Mouse (Mus musculus) CH12.LX (cell line): Measurements from ENCODE around the gene Cdhr2.

Source experiments
- CTCF ChIP-seq, 2 experiments: IDR thresholded peaks in 1 of 2; conservative IDR thresholded peaks in 1 of 2; 2 replicates each; pipeline ENCODE4 v1.5.1; 2011 to 2012; ENCODE audit warnings: low read depth in 2 of 2, low read length in 2 of 2, improper control_type of control experiment in 1 of 2, inconsistent platforms in 1 of 2, mild to moderate bottlenecking in 1 of 2, moderate library complexity in 1 of 2
- ELF1 ChIP-seq: IDR thresholded peaks from 2 replicates; pipeline ENCODE4 v1.6.1; 2014; ENCODE audit warnings: low read depth, mild to moderate bottlenecking, inconsistent platforms, low read length, improper control_type of control experiment
- HCFC1 ChIP-seq: IDR thresholded peaks from 2 replicates; pipeline ENCODE4 v1.6.1; 2012; ENCODE audit warnings: low read depth, mild to moderate bottlenecking, inconsistent platforms, low read length, improper control_type of control experiment
- MAX ChIP-seq: IDR thresholded peaks from 2 replicates; pipeline ENCODE4 v1.6.1; 2011; ENCODE audit warnings: low read length, improper control_type of control experiment
- PAX5 ChIP-seq: IDR thresholded peaks from 2 replicates; pipeline ENCODE4 v1.6.1; 2012; ENCODE audit warnings: low read length, inconsistent platforms, mixed read lengths
- POLR2A ChIP-seq: IDR thresholded peaks from 2 replicates; pipeline ENCODE4 v1.6.1; 2011; ENCODE audit warnings: low read depth, mild to moderate bottlenecking, improper control_type of control experiment, low read length
- POLR2AphosphoS2 ChIP-seq: IDR thresholded peaks from 2 replicates; pipeline ENCODE4 v1.6.1; 2011; ENCODE audit warnings: low read depth, low read length, improper control_type of control experiment
- TCF12 ChIP-seq: IDR thresholded peaks from 2 replicates; pipeline ENCODE4 v1.6.1; 2014; ENCODE audit warnings: low read depth, mild to moderate bottlenecking, inconsistent platforms, low read length, improper control_type of control experiment
- ZMIZ1 ChIP-seq: IDR thresholded peaks from 2 replicates; pipeline ENCODE4 v1.6.1; 2012; ENCODE audit warnings: low read depth, mild to moderate bottlenecking, inconsistent platforms, low read length, improper control_type of control experiment
- ZNF384 ChIP-seq: IDR thresholded peaks from 2 replicates; pipeline ENCODE4 v1.6.1; 2012; ENCODE audit warnings: low read depth, low read length, improper control_type of control experiment, inconsistent platforms

DNA sequence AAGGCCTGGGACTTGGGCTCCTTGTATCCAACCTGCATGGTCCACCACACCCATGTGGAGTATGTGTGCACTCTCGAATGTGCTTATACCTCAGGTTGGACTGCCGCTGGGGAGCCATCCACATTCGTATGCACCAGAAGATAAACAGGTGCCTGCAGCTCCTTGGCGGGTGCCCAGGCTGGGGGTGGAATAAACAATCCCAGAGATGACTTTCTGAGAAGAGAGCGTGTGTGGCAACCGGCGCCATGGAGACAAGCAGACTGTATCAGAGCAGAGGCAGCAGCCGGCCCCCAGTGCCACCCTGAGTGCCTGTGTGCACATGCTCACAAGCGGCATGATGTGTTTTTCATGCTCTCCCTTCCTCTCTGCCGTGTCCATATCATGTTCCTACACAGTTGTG lies 51.4 kb downstream of the Cdhr2 start:
- TF ChIP-seq POLR2A, result no peak
- no peak for TF ChIP-seq ELF1
- TF ChIP-seq CTCF (conservative IDR thresholded peaks at IDR 0.05 in 1 of 2, IDR thresholded peaks at IDR 0.05 in 1 of 2; ENCODE audit: low read depth in 2 of 2, low read length in 2 of 2), result no peak
- TF ChIP-seq ZNF384, result no peak
- TF ChIP-seq POLR2AphosphoS2, result no peak
- TF ChIP-seq MAX, result no peak
- TF ChIP-seq TCF12, result no peak
- no peak for TF ChIP-seq ZMIZ1
- no peak for TF ChIP-seq PAX5
- no peak for TF ChIP-seq HCFC1
